Mouse (Mus musculus): Measurements from ENCODE around the gene Cabp7.

Gene Cabp7

DNA sequence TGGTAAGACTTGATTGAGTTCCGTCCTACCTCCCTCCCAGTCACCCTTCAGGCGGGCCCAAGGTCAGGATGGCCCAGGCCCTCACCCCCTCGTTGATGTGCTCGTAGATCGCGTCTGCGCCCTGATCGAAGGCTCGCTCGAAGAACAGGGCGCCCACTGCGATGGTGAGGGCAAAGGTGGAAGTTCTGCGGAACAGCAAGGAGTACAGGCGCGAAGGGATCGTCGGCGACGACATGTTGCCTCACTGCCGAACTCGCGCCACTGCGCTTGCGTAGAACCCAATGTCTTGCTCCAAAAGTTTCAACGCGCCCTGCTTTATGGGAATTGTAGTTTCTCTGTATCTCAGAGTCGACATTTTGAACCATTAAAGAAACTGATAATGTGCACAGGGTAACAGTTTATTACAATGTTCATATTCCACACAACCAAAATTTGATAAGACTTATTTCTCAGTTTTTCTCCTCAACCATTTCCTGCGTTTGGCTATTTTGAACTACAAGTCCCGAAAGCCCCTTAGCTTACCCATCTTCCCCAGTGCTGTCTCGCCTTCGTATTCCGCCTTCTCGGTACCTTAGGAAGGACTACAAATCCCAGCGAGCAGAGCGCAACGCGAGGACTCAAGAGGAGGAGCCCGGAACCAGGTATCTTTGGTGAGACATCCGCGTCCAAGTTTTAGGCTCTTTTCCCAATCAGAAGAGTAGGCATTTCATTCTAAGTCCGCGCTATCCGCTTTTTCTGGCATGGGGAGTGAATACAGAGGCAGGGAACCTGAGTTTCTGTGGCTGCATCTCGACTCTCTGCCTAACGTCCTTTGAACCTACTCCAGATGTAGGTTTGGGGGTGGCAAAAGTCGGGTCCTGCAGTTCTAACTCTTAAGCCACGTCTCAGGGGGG is 42.3 kb downstream of the Cabp7 start, which contains the start of the genes Uqcr10 and Zmat5:
Uqcr10 (minus strand) TSS at position 271 of the 893 bp plus-strand sequence.
Zmat5 (plus strand) TSS at position 607 of the 893 bp plus-strand sequence.
- peak; percentile 87 to 91 for DNase-seq (ENCODE audit: low spot score in 2 of 2)

DNA sequence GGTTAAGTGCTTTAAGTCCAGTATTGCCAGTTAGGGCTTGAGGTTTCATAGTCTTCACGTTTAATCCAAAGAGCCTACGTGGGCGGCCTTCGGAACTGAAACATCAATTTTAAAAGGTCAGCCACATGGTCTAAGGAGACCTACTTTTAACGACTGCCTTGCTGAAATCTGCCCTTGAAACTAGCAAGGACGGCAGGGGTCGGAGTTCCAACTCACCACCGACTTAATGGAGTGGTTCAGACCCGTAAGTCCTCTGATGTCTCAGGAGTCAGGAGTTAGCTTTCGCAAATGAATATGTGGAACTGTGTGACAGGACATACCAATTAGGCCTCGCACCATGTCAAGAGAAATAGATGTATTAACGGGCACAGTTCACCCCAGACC is 42.9 kb downstream of the Cabp7 start:
- DNase-seq (ENCODE audit: low spot score in 2 of 2) = no peak

DNA sequence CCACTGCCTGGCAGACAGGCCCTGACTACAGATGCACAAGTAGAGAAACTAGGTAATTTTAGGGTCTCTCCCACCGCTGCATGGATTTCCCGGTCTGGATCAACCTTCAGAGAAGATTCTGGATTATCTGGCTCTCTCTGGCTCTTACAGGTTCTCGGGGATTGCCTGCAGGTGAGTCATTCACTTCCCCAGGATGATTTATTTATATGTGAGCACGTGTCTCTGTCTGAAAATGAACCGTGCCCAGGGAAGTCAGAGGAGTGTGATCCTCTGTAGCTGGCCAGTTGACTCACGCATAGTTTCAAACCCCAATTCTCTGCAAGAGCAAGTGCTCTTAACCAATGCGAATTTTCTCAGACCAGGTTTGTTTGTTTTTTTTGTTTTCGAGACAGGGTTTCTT is 45.9 kb downstream of the Cabp7 start:
- no peak for DNase-seq (ENCODE audit: low spot score in 2 of 2)

DNA sequence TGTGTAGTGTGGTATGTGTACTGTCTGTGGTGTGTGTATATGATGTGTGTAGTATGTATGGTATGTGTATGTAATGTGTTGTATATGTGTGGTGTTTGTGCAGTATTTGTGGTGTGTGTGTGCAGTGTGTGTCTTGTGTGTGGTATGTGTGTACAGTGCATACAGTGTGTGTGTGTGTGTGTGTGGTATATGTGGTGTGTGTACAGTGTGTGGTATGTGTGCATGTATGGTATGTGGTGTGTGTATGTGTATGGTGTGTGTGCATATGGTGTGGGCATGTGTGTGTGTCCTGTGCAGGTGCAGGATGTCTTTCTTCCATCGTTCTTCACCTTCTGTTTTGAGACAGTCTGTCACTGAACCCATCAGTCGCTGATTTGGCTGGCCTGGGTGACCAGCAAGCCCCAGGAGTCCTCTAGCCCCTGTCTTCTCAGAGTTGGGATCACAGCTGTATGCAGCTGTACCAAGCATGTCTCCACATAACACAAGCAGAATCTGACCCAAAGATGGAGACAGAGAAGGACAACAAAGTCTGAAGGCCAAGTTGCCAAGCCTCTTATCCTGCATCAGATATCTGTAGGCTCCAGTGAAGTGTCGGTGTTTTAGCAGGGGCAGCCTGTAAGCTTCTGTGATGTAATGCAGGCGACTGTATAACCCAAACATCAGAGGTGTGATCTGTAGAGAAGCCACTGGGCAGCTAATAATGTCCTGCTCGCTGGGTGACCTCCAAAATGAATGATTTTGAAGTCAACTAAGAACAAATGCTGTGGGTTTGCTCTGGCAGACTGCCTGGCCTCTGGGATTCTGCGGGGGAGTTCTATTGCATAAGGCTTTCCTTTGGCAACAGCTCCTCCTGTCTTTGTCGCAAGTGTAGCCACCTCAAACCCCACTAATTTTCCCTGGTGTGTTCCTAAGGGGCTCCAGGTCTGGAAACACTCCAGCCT is 49.3 kb downstream of the Cabp7 start:
- DNase-seq (ENCODE audit: low spot score in 2 of 2) = no peak

DNA sequence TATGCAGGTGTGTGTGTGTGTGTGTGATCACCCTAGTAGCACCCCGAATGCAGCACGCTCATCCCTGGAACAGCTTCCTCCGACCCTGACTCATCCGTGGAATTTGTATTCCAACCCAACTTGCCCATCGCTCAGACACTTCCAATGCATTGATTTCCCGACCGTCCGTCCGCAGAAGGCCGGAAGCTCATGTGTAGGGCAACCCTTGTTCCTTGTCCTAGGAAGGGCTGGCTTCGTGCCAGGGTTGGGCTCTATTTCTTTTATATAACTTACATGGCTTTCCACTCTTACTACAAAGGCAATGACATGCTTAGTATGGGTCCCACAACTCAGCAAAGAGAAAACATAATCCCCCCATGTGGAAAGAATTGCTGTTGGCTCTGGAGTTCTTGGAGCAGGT is 54.4 kb downstream of the Cabp7 start:
- DNase-seq (ENCODE audit: low spot score in 2 of 2) = no peak

DNA sequence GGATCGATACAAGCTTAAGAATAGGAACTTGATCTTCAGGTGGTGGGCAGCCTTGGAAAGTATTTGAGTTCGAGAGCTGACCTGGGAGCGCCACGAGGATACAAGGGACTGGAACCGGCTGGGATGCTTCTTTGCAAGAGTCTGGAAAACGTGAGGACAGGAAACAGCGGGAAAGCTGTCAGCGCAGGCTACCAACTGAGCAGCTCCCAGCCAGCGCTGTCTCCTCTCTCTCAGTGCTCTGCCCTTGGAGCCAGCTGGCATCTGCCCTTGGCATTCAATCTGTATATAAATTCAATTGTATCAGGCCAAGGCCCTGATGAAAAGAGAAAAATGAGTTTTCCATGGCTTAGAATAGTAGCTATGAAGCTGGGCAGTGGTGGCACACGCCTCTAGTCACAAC is 55.4 kb downstream of the Cabp7 start:
- no peak for DNase-seq (ENCODE audit: low spot score in 2 of 2)

DNA sequence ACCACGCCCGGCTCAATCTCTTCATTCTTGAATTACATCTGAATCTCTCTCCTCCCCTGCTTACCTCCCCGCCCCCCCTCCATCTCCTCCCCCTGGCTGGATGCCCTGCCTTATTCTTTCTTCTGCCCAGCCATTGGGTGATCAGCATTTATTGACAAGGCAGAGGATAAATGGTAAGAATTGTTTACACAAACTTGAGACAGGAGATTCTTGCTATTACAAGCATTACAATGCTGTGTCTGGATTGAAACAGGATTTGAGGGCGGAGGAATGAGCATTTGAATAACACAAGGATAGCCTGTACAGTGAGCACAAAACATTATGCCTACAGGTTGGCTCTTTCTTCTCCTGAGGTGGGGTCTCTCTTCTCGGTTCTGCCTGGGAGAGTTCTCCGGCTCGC is 56.2 kb downstream of the Cabp7 start:
- no peak for DNase-seq (ENCODE audit: low spot score in 2 of 2)

DNA sequence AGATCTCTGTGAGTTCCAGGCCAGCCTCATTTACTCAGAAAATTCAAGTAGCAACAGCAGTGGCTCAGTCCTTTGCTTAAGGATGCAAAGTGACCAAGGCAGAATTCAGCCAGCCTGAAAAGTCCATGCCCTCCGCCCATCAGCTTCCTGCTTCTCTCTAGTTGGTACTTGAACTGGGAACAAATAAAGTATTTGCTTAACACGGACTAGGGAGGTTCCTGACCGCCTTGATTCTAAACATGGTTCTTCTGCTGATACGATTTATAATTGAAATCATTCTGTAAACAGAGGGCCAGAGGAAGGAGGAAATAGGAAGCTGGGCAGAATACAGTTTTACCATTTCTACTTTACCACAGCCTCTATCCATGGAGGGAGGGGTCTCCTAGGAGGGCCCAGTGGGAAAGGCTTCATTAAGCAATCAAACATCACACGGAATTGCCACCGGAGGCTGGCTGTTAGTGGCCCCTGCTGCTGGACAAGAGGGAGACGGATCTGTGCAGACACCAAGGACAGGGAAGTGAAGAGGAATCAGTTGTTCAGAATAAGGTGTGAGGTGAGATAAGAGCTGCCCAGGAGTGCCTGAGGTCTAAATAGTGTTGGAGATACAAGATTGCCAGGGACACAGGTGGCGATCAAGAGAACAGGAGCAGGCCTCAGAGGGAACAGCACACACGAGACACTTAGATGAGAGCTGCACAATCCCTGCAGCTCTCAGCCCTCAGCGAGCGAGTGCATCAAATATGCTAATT is 57.8 kb downstream of the Cabp7 start:
- no peak for DNase-seq (ENCODE audit: low spot score in 2 of 2)

DNA sequence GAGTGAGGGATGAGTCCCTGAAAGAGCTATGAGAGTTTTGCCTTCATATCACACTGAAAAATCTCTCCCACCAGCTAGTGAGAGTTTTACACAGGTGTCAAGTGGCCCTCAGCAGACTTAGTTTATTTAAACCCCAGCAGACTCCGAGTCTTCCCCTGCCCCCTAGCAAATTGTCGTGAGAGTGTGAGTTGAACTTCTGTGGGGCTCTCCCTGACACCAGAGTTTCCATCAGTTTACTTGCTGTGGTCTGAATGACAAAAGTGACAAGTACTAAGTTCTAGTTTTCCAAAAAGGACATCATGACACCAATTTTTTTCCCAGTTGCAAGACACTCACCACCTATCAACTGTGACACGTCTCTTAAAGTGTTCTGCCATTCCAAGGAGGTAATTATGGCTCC is 58.7 kb downstream of the Cabp7 start:
- DNase-seq (ENCODE audit: low spot score in 2 of 2) = no peak

DNA sequence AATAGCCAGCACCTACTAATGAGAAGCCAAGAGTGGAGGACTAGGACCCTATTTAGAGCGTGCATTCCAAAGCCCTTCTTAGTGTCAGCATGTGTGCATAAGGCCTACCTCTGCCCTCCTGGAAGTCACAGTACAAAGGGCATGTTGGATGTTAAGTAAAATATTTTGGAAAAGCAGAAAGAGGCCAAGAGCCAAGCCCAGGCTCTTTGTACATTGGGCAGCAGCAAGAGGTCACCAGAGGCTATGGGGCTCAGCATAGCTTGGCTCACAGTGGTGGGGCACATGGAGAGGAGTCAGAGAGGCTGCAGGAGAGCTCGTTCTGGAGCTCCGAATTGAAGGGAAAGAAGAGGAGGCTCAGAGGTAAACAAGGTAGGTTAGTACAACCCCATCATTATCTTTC is 59.6 kb downstream of the Cabp7 start:
- no peak for DNase-seq (ENCODE audit: low spot score in 2 of 2)
